In the genomic region with DNA sequence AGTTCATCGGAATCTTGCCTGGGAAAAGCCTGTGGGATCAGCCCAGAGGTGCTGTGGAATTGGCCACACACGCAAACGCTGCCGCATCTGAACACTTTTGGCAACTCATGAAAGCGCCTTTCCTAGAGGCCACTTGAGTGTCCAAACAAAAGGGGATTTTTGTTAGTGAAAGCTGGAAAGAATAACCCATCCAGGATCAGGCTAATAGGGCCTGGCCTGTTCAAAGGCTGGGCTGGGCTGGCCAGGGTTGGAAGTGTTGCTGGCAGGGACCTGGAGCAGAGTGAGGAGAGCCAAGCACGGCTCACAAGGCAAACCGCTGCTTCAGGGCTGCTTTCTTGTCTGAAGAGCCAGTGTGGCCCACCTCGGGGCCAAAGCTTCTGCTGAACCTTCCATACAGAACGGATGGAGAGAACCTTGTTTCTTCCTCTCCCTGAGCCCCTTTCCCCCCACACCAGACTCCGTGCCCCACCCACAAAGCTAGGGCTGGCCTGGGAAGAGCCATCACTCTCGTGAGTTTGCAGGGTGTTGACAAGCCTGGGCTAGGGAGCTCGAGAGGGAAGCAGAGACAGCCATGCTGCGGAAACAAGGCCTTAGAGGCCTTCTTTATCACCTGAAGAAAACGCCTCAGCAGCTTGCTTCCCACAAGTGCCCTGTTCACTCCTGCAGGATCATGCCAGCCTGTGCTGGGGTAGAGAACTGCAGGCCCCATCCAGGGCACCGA, we compare ENCODE assay signal across 11 mouse cellular contexts.
DNase-seq lines count a peak whose midpoint lies in the region; ATAC-seq and TF ChIP-seq lines count a peak whose summit lies in the region.
"Had no signal": no experiment of that assay in that cellular context is flagged by ENCODE, and none has a peak within 500 bp of the region (broad histone marks: within the 10 kb centered on the region; RNA-seq: fewer than 3 reads in every experiment).

No protein-coding gene starts in this region.

- H3K36me3 ChIP-seq in lung, embryonic 14.5 days (ENCODE audit: insufficient read depth): no peaks in the 10 kb centered on the region
- H3K36me3 ChIP-seq in forebrain, postnatal 0 days (ENCODE audit: insufficient read depth): no peaks in the 10 kb centered on the region
- H3K36me3 ChIP-seq: G1E had no signal

- no peak overlapping the region for H3K4me3 ChIP-seq in lung, embryonic 14.5 days (ENCODE audit: low read depth, low read length)
- H3K4me3 ChIP-seq in forebrain, postnatal 0 days (ENCODE audit: low read depth, low read length): no peak overlapping the region
- H3K4me3 ChIP-seq: erythroblast, embryonic 14.5 days had no signal

- peak overlapping the region; percentile 65; the same call in 1 of the 2 replicates for H3K27ac ChIP-seq in lung, embryonic 14.5 days (ENCODE audit: low read depth)
- H3K27ac ChIP-seq in forebrain, postnatal 0 days (ENCODE audit: low read depth, low read length): no peak overlapping the region

- no peaks in the 10 kb centered on the region for H3K9me3 ChIP-seq in lung, embryonic 14.5 days (ENCODE audit: low read depth, low read length)
- H3K9me3 ChIP-seq in forebrain, postnatal 0 days (ENCODE audit: low read length): no peaks in the 10 kb centered on the region

- H3K9ac ChIP-seq in lung, embryonic 14.5 days: no peak overlapping the region
- no peak overlapping the region for H3K9ac ChIP-seq in forebrain, postnatal 0 days

- no peaks in the 10 kb centered on the region for H3K27me3 ChIP-seq in lung, embryonic 14.5 days (ENCODE audit: insufficient read depth, low read length)
- no peaks in the 10 kb centered on the region for H3K27me3 ChIP-seq in forebrain, postnatal 0 days (ENCODE audit: insufficient read depth, low read length)

- peak; percentile 66 for ATAC-seq in lung, embryonic 14.5 days (ENCODE audit: insufficient read depth)
- ATAC-seq in forebrain, postnatal 0 days: peak; percentile 91
- no peak for ATAC-seq in inflammation-experienced regulatory T-cells, adult 6 months

- no peaks in the 10 kb centered on the region for H3K4me1 ChIP-seq in lung, embryonic 14.5 days (ENCODE audit: insufficient read depth)
- H3K4me1 ChIP-seq in forebrain, postnatal 0 days (ENCODE audit: insufficient read depth): no peaks in the 10 kb centered on the region

- WGBS in lung, embryonic 14.5 days: 63% methylated on average over 15 of the region's 15 CpGs
- 44% methylated on average over 15 of the region's 15 CpGs for WGBS in forebrain, postnatal 0 days

- H3K4me2 ChIP-seq in lung, embryonic 14.5 days: no peak overlapping the region
- no peak overlapping the region for H3K4me2 ChIP-seq in forebrain, postnatal 0 days (ENCODE audit: low read depth)

- DNase-seq in lung, embryonic 14.5 days: peak; percentile 70
- DNase-seq in lung, adult 18-20 months: no peak
- DNase-seq in forebrain, postnatal 0 days: peak; percentile 54
- peak; percentile 18 for DNase-seq in left cerebral cortex, postnatal 4 days
- peak; percentile 15 for DNase-seq in right cerebral cortex, postnatal 4 days
- no peak for DNase-seq in spleen, postnatal 10 days (ENCODE audit: low spot score in 2 of 2)
- no peak for DNase-seq in kidney, postnatal 25 days
- DNase-seq: kidney, adult 18-20 months had no signal

- no peak for TF ChIP-seq CTCF in lung, embryonic 14.5 days (IDR thresholded peaks at IDR 0.05; ENCODE audit: low read depth)
- TF ChIP-seq CTCF in forebrain, postnatal 0 days (IDR thresholded peaks at IDR 0.05; ENCODE audit: low read depth): no peak

- intact Hi-C loops in left cerebral cortex, postnatal 4 days (cut with DNase I): no loop called here

Comparison
In these comparisons a context has a peak if more than half of its experiments do, and no peak if none do; other contexts are left out.
1. DNase-seq: peak in lung, embryonic 14.5 days (single experiment), forebrain, postnatal 0 days (single experiment), left cerebral cortex, postnatal 4 days (single experiment) and right cerebral cortex, postnatal 4 days (single experiment); none in lung, adult 18-20 months (0 of 2), spleen, postnatal 10 days (0 of 2) and kidney, postnatal 25 days (0 of 2).